Mouse (Mus musculus) neural tube, embryonic 13.5 days (tissue): ENCODE results near the gene Tigd3. TPM values are rescaled to one million over a fixed set of nuclear protein-coding genes. Genes with fewer than 3 reads are reported as not detected.
A peak's percentile ranks its signal among the peaks of the same experiment; 100 is the strongest.
"Not testable (repeated sequence)": the region's sequence is repeated elsewhere in the genome, so short reads cannot be mapped to it uniquely, and the experiment has no call there.

ENCODE experiments used
- ATAC-seq: fragments of 200-750 bp; cut with Nextera tagmentation; 2 replicates; pipeline ENCODE4 v1.8.0; 2017; ENCODE audit warnings: low read depth, mild to moderate bottlenecking, moderate TSS enrichment, moderate library complexity
- H3K27ac ChIP-seq: fragments of 300-500 bp; sonication (generic); replicated peaks from 2 replicates; pipeline ENCODE4 v1.5.1; 2015; ENCODE audit warnings: moderate library complexity, mild to moderate bottlenecking, inconsistent platforms
- H3K27me3 ChIP-seq: fragments of 300-500 bp; sonication (generic); 2 replicates; pipeline ENCODE4 v1.6.1; 2015; ENCODE audit warnings: mild to moderate bottlenecking, inconsistent platforms
- H3K36me3 ChIP-seq: fragments of 300-500 bp; sonication (generic); 2 replicates; pipeline ENCODE4 v1.6.1; 2015; ENCODE audit warnings: mild to moderate bottlenecking, inconsistent platforms
- H3K4me1 ChIP-seq: fragments of 300-500 bp; sonication (generic); replicated peaks from 2 replicates; pipeline ENCODE4 v1.6.1; 2015; ENCODE audit warnings: inconsistent platforms
- H3K4me2 ChIP-seq: fragments of 300-500 bp; sonication (generic); 2 replicates; pipeline ENCODE4 v1.6.1; 2015; ENCODE audit warnings: inconsistent platforms, mild to moderate bottlenecking, moderate library complexity
- H3K4me3 ChIP-seq: fragments of 300-500 bp; sonication (generic); 2 replicates; pipeline ENCODE4 v1.5.1; 2015; ENCODE audit warnings: mild to moderate bottlenecking, inconsistent platforms
- H3K9ac ChIP-seq: fragments of 300-500 bp; sonication (generic); 2 replicates; pipeline ENCODE4 v1.6.1; 2015; ENCODE audit warnings: moderate library complexity, mild to moderate bottlenecking, inconsistent platforms
- H3K9me3 ChIP-seq: fragments of 300-500 bp; sonication (generic); 2 replicates; pipeline ENCODE4 v1.6.1; 2016; ENCODE audit warnings: inconsistent platforms
- WGBS: fragments of 180-500 bp; shearing (Covaris S2); methylation state at CpG from one replicate; pipeline ENCODE4 v1.1.7; 2015; 5-methylcytosine and 5-hydroxymethylcytosine counted together
- polyA plus RNA-seq: library from polyadenylated mRNA; unstranded; fragments of >200 nt; fragmentation: Nextera tagmentation; extraction: Ambion mirVana; gene quantifications from 2 replicates; pipeline ENCODE4 v1.2.1, GENCODE M21; 2015

The Tigd3 gene
- polyA plus RNA-seq, 1 experiment from 2014 or later, result 11.1 TPM

GRCm38 (mm10) chr19:5887234-5887815 lies 6.6 kb downstream of the Tigd3 start:
- Histone ChIP-seq H3K9ac (no peak overlapping the region), H3K4me1 (peaks cover 18% of the 10 kb centered on the region), H3K9me3 (no peaks in the 10 kb centered on the region), H3K27ac (no peak overlapping the region), H3K27me3 (no peaks in the 10 kb centered on the region), H3K36me3 (peaks cover 13% of the 10 kb centered on the region; the same call in 1 of the 2 replicates), H3K4me3 (no peak overlapping the region), H3K4me2 (no peak overlapping the region)
- 79% methylated on average over 3 of the region's 3 CpGs for WGBS
- ATAC-seq, result no peak

- no peak overlapping the region for H3K4me2 ChIP-seq
Observed at GRCm38 (mm10) chr19:5885838-5886237, 8.1 kb downstream of the Tigd3 start.

GRCm38 (mm10) chr19:5883935-5884334 lies 10.0 kb downstream of the Tigd3 start:
- Histone ChIP-seq H3K27me3 (no peaks in the 10 kb centered on the region), H3K27ac (no peak overlapping the region), H3K9ac (no peak overlapping the region), H3K9me3 (no peaks in the 10 kb centered on the region), H3K4me1 (no peaks in the 10 kb centered on the region), H3K4me2 (no peak overlapping the region), H3K4me3 (no peak overlapping the region), H3K36me3 (no peaks in the 10 kb centered on the region)
- ATAC-seq, result no peak
- WGBS, result 86% methylated on average over 1 of the region's 1 CpGs

More at GRCm38 (mm10) chr19:5885838-5886237, 8.1 kb downstream of the Tigd3 start:
- Histone ChIP-seq H3K27me3 (no peaks in the 10 kb centered on the region), H3K4me3 (no peak overlapping the region), H3K9ac (no peak overlapping the region), H3K36me3 (0 out of 2 replicates have a peak, but pooled peaks cover 3% of the 10 kb centered on the region), H3K4me1 (peaks cover 7% of the 10 kb centered on the region), H3K27ac (no peak overlapping the region), H3K9me3 (no peaks in the 10 kb centered on the region)
- no peak for ATAC-seq
- WGBS, result 61% methylated on average over 4 of the region's 4 CpGs

GRCm38 (mm10) chr19:5882079-5882478 lies 11.9 kb downstream of the Tigd3 start:
- not testable (repeated sequence) for H3K36me3 ChIP-seq, H3K4me2 ChIP-seq, H3K27me3 ChIP-seq, H3K9me3 ChIP-seq, H3K27ac ChIP-seq, H3K4me3 ChIP-seq, ATAC-seq, H3K9ac ChIP-seq
- H3K4me1 ChIP-seq, result peaks cover 12% of the 10 kb centered on the region
- WGBS, result 85% methylated on average over 5 of the region's 5 CpGs

GRCm38 (mm10) chr19:5881155-5881554 lies 12.8 kb downstream of the Tigd3 start:
- ATAC-seq, result no peak
- 90% methylated on average over 6 of the region's 6 CpGs for WGBS

GRCm38 (mm10) chr19:5879735-5880134 lies 14.2 kb downstream of the Tigd3 start:
- no peaks in the 10 kb centered on the region for H3K9me3 ChIP-seq
- no peaks in the 10 kb centered on the region for H3K36me3 ChIP-seq
- no peak overlapping the region for H3K9ac ChIP-seq
- ATAC-seq, result no peak
- no peaks in the 10 kb centered on the region for H3K27me3 ChIP-seq
- WGBS, result 92% methylated on average over 7 of the region's 7 CpGs
- H3K4me1 ChIP-seq, result peaks cover 18% of the 10 kb centered on the region
- H3K4me2 ChIP-seq, result no peak overlapping the region
- no peak overlapping the region for H3K4me3 ChIP-seq
- H3K27ac ChIP-seq, result no peak overlapping the region

More at GRCm38 (mm10) chr19:5881155-5881554, 12.8 kb downstream of the Tigd3 start:
- Histone ChIP-seq H3K27me3 (no peaks in the 10 kb centered on the region), H3K4me2 (no peak overlapping the region), H3K9ac (no peak overlapping the region), H3K4me3 (no peak overlapping the region), H3K4me1 (peaks cover 12% of the 10 kb centered on the region), H3K27ac (no peak overlapping the region), H3K9me3 (no peaks in the 10 kb centered on the region), H3K36me3 (no peaks in the 10 kb centered on the region)

GRCm38 (mm10) chr19:5878916-5879315 lies 15.0 kb downstream of the Tigd3 start:
- WGBS, result 86% methylated on average over 3 of the region's 3 CpGs
- H3K27me3 ChIP-seq, result no peaks in the 10 kb centered on the region
- no peak overlapping the region for H3K4me2 ChIP-seq
- no peak overlapping the region for H3K27ac ChIP-seq
- H3K4me3 ChIP-seq, result no peak overlapping the region
- H3K4me1 ChIP-seq, result peaks cover 26% of the 10 kb centered on the region
- H3K9me3 ChIP-seq, result no peaks in the 10 kb centered on the region
- no peaks in the 10 kb centered on the region for H3K36me3 ChIP-seq
- no peak for ATAC-seq
- H3K9ac ChIP-seq, result no peak overlapping the region

GRCm38 (mm10) chr19:5878362-5878722 lies 15.6 kb downstream of the Tigd3 start:
- Histone ChIP-seq H3K4me1 (peaks cover 32% of the 10 kb centered on the region), H3K9ac (peak overlapping the region; percentile 41; the same call in 1 of the 2 replicates), H3K4me2 (peak overlapping the region; percentile 28), H3K9me3 (no peaks in the 10 kb centered on the region), H3K36me3 (no peaks in the 10 kb centered on the region), H3K27me3 (no peaks in the 10 kb centered on the region), H3K27ac (no peak overlapping the region), H3K4me3 (no peak overlapping the region)
- 79% methylated on average over 7 of the region's 7 CpGs for WGBS
- no peak for ATAC-seq

GRCm38 (mm10) chr19:5877618-5878361 lies 16.2 kb downstream of the Tigd3 start, which contains the start of gene Slc25a45:
TSS of gene Slc25a45 (plus strand) at chr19:5877808.
- no peak for ATAC-seq
- Histone ChIP-seq H3K27ac (peak within 1 kb of the TSS; percentile 59; the same call in 1 of the 2 replicates), H3K4me2 (peak within 1 kb of the TSS; percentile 28), H3K4me3 (no peak within 1 kb of the TSS), H3K4me1 (peaks cover 38% of the 10 kb centered on the region), H3K27me3 (no peaks in the 10 kb centered on the region), H3K9me3 (no peaks in the 10 kb centered on the region), H3K9ac (peak within 1 kb of the TSS; percentile 41), H3K36me3 (no peaks in the 10 kb centered on the region)
- 44% methylated on average over 15 of the region's 15 CpGs for WGBS

- peak within 1 kb of the TSS; percentile 78 for H3K27ac ChIP-seq
- peak within 1 kb of the TSS; percentile 86 for H3K9ac ChIP-seq
- peaks cover 5% of the 10 kb centered on the region; the same call in 1 of the 2 replicates for H3K36me3 ChIP-seq
- H3K9me3 ChIP-seq, result no peaks in the 10 kb centered on the region
- peaks cover 62% of the 10 kb centered on the region for H3K4me1 ChIP-seq
- ATAC-seq, result peak; percentile 89
- H3K4me2 ChIP-seq, result peak within 1 kb of the TSS; percentile 80
- H3K27me3 ChIP-seq, result no peaks in the 10 kb centered on the region
- WGBS, result under 1% methylated on average over 37 of the region's 37 CpGs
- peak within 1 kb of the TSS; percentile 69 for H3K4me3 ChIP-seq
Observed at GRCm38 (mm10) chr19:5874969-5875480, 18.9 kb downstream of the Tigd3 start, which contains the start of gene Frmd8. TSS of gene Frmd8 (minus strand) at chr19:5875274.

GRCm38 (mm10) chr19:5874391-5874968 lies 19.5 kb downstream of the Tigd3 start:
- Histone ChIP-seq H3K9me3 (no peaks in the 10 kb centered on the region), H3K4me1 (peaks cover 62% of the 10 kb centered on the region), H3K27me3 (no peaks in the 10 kb centered on the region), H3K4me2 (peak overlapping the region; percentile 80), H3K27ac (no peak overlapping the region), H3K36me3 (peaks cover 9% of the 10 kb centered on the region), H3K4me3 (peak overlapping the region; percentile 69), H3K9ac (peak overlapping the region; percentile 86)
- 12% methylated on average over 13 of the region's 13 CpGs for WGBS
- ATAC-seq, result no peak; the same call in 1 of the 2 replicates
